Mouse (Mus musculus): ENCODE results near the gene Orai3.

DNA sequence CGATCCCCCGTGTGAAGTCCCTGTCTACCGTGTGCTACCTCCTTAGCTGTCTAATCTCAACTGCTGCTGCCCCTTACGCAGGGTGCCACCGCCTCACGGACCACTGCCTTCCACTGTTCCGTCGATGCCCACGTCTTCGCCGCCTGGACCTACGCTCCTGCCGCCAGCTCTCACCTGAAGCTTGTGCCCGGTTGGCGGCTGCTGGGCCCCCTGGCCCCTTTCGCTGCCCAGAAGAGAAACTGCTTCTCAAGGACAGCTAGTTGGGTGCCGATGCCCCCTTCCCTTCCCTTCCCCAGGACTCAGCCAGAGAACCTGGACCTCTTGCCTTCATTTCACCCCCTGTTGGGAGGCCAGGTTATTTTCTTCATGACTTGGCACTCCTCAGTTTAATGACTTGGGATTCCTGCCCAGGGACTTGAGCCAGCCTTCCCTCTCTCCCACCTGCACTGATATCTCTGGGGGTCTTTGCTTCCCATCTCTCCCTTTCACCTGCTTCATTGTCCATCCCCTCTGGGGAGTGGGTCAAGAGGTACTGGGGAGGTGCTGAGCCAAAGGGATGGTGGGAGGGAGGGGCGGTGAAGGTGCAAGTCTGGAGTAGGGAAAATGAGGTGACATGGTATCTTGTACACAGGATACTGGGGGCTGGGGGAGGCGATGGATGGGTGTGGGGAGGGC, 1.8 kb upstream of the Orai3 start:
- TF ChIP-seq CTCF (conservative IDR thresholded peaks at IDR 0.05; ENCODE audit: low read length) = no peak
- TF ChIP-seq NANOG (IDR thresholded peaks at IDR 0.05; ENCODE audit: borderline replicate concordance, low read length) = no peak
- no peak for TF ChIP-seq POU5F1 (IDR thresholded peaks at IDR 0.05; ENCODE audit: borderline replicate concordance, low read length)
